Mouse (Mus musculus) heart, adult 2 months (tissue): Measurements from ENCODE around the gene Pum3.

ENCODE experiments used
- CTCF ChIP-seq: fragments of 200-600 bp; IDR thresholded peaks from 2 replicates; pipeline ENCODE4 v1.8.1; 2022; ENCODE audit warnings: antibody characterized with exemption, mild to moderate bottlenecking, moderate library complexity
- POLR2A ChIP-seq: fragments of 200-500 bp; IDR thresholded peaks from 2 replicates; pipeline ENCODE4 v1.6.1; 2011; ENCODE audit warnings: mild to moderate bottlenecking, low read depth, low read length, control low read depth; ENCODE audit not compliant: insufficient read depth

DNA sequence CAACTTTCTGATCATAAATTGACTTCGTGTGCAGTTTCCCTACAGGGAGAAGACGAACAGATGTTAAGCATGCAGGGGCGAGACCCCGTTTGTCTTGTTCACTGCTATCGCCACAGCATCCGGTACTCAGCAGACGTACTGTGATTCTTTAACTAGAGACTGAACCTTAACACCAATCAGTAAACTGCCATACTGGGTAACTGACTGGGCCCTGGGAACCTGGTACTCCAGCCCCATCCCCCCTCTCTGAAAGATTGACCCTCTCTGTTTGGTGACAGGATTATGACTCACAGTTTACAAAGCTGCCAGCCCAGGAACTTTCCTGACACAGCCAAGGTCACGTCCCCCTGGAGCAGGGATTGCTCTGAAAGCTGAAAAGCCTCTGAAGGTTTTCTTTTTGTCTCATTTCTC is 65.1 kb downstream of the Pum3 start:
- TF ChIP-seq CTCF (no peak), POLR2A (no peak)
